Mouse (Mus musculus) megakaryocyte-erythroid progenitor cell, adult 5-6 weeks (primary cell): Measurements from ENCODE around the gene Sv2c. TPM values are rescaled to one million over a fixed set of nuclear protein-coding genes. Genes with fewer than 3 reads are reported as not detected.
"Not testable (repeated sequence)": the region's sequence is repeated elsewhere in the genome, so short reads cannot be mapped to it uniquely, and the experiment has no call there.

Experiments used
- ATAC-seq: replicated peaks from 2 replicates; pipeline ENCODE4 v1.8.0; 2016; ENCODE audit warnings: mild to moderate bottlenecking, inconsistent platforms; ENCODE audit not compliant: severe bottlenecking, poor library complexity, low FRiP score, low TSS enrichment
- total RNA-seq, 2 experiments: library from RNA; stranded (forward) in 1 of 2; stranded (reverse) in 1 of 2; fragments of 200-1000, 215-1000 nt in 1 of 2; fragments of >200 nt in 1 of 2; fragmentation: Nextera tagmentation in 1 of 2; gene quantifications; 2 replicates each; pipeline ENCODE4 v1.2.3; 2014 to 2017

The Sv2c gene
- total RNA-seq, 2 experiments from 2014 or later, result not detected

GRCm38 (mm10) chr13:95986375-95986774, 146.0 kb downstream of the Sv2c start:
- ATAC-seq, result no peak

DNA sequence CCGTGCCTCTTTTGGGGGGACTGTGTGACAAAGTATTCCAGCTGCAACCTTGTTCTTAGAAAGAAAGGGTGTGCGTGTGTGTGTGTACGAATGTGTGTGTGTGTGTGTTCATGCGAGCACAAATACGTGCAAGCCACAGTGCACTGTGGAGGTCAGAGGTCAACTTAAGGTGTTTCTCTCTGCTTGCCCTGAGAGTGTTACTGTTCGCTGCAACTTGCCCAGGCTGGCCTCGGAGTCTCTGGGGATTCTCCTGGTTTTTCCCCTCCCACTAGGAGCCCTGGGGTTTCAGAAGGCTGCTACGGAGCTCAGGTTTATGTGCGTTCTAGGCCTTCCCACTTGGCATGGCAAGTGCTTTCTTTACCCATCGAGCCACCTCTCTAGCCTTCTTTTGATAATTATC, 157.2 kb downstream of the Sv2c start:
- ATAC-seq, result no peak

DNA sequence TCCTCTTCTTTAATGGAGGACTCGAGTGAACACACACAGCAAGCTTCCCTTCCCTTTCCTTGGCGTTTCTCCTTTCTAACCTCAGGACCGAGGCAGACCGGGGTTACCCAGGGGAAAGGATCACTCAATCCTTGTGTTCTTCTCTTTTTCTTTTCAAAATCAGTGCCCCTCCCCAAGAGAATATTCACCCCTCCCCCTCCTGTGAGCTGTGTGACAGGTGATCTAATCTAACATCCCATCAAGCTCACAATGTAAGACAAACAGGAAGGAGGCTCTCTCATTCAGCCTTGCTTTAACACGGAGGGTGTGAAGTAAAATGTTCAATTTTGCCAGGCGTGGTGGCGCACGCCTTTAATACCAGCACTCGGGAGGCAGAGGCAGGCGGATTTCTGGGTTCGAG, 158.3 kb downstream of the Sv2c start:
- no peak for ATAC-seq

GRCm38 (mm10) chr13:95973368-95973958, 158.9 kb downstream of the Sv2c start:
- peak; percentile 96 for ATAC-seq

DNA sequence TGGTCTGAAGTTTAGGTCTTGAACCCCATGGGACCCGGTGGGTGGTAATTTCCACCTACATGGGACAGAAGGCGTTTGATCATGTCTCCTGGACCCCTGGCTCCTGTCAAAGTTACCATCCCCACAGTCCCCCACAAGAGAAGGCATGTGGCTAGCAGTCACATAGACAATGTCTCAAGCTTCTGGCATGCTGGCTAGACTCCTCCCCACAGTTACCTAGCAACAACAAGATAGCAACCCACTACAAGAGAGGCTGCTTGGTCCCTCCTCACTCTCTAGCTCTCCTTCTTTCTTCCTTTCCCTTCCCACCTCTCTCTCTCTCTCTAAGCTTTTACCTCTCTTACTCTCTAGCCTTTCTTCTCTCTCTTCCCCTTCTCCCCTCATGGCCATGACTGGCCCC, 164.3 kb downstream of the Sv2c start:
- ATAC-seq, result not testable (repeated sequence)

DNA sequence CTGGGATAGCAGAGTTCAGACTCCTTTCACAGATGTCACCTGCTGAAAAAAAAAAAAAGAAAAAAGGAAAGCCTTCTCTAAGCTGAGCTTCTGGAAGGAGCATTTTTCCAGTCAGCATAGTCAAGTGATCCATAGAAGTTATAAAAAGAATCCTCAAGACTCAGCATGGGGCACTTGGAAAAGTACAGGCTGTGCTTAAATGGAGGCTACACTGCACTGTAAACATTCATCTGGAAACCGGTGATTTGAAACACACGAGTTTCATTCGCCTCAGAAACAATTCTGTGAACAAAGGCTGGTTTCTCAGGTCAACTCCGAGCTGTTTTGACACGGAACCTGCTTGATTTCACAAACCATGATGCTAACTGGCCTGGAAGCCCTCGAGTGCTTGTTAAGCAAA, 165.6 kb downstream of the Sv2c start:
- ATAC-seq, result no peak

DNA sequence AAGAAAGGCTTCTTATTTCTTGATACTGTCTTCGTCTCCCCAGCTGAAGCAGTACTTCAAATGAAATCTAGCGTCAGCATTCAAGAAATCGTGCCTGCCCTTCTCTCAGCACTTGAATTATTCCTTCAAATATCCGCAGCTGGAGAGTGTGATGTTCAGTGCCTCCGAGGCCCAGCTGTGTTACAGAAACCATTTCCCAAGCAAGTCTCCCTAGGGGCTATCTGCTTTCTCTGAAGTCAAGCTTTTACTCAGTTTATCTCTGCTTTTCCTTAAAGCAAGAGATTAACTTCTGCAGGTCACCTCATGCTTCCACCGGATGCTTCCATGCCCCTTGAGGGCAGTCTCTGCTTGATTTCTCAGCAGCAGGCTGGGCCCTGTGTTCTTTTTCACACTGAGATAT, 166.8 kb downstream of the Sv2c start:
- ATAC-seq, result peak; percentile 3; the same call in 1 of the 2 replicates

DNA sequence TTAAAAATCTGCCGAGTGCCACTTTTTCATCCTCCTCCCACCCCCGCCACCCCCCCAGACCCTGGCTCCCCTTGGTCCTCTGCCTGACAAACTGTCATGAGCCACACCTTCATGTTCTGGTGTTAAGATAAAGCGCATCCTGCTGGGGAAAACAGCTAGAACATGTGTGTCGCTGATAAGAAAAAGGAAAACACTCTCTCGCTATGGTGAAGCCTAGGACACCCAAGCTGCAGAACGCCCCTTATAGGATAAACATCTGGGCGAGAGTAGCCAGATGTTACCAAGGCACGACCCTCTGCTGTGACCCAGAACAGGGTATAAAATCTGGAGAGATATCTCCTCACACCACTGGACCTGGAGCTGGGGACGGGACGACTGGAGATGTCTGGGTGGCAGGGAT, 167.2 kb downstream of the Sv2c start:
- peak; percentile 69 for ATAC-seq

GRCm38 (mm10) chr13:95964226-95964625, 168.2 kb downstream of the Sv2c start:
- ATAC-seq, result no peak

DNA sequence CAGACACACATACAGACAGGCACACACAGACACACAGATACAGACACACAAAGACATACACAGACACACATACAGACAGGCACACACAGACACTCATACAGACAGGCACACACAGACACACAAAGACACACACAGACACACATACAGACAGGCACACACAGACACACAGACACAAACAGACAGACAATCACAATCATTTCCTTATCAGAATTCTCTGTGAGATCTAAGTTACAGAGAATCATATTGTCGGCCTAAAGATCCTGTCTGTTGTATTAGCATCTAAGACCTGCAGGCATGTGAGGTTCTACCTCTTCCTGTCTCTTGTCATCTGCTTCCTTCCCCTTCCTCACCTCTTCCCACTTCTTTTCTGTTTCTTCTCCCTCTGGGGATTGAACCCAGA, 168.7 kb downstream of the Sv2c start:
- ATAC-seq, result no peak

DNA sequence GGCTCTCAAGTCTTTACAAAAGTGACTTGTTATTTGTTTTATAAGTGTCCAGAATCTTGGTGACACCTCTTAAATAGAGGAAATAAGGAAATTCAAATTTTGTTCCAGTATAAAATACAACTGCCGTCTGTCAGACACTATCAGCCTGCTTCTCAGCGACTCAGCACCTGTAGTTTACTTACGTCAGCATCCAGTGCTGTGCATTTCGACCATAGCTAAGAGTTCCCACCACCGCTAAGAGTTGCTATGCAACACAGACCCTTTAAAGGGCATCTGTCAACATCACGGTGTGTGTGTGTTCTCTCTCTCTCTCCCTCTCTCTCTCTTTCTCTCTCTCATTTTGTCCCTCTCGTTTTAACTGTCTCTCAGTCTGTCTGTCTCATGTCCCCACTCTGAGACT, 170.5 kb downstream of the Sv2c start:
- ATAC-seq, result no peak

DNA sequence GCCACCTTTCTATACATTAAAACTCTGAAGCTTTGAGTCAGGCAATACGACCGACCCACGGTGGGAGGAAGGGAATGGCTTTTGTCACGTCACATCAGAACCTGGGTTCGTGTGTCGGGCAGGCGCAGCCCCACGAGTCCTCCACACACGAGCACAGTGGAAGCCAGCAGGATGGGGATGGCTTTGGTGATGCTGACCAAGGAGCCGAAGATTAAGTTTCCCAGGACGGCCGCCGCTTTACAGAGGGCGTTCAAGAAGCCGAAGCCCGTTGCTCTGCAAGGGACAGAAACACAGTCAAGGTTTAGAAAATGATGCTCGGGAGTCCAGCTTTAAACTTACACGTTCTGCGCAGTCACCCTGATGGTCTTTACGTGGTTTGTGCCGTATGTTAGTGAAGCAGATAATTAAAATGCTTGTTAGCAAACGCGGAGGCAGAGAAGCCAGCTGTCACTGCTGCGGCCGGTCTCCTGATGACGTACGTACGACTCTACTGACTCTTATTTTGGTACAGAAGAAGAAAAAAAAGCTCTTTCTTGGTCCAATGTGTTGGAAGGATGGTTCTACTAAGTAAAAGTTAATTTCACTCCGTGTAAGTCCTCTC, 171.1 kb downstream of the Sv2c start:
- ATAC-seq, result 0 out of 2 replicates have a peak, but pooled peaks have one; percentile 8

DNA sequence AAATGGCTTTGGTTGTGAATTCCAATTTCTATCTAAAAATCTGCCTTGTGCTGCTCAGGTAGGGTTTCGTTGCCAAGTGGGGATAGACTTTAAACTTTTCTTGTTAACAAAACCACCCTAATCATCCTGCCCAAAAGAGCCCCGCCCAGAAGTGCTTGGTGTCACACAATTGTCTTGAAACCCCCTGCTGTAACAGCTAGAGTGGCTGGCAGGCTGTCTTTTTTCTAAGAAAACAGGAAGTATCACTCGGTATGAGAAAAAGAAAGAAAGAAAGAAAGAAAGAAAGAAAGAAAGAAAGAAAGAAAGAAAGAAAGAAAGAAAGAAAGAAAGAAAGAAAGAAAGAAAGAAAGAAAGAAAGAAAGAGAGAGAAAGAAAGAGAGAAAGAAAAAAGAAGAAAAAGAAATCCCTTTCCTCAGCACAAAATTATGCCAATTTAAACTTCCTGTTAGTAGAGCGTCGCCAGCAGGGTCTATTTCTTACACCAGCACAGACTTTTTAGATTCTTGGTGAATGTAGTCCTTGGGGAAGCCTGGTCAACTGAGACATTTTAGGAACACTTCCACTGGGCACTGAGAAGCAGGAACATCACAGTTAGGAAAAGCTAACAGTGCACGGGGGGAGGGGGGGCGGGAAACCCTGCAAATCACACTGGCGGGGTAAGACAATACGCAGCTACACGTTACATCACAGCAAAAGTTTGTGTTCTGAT, 171.7 kb downstream of the Sv2c start:
- no peak for ATAC-seq

GRCm38 (mm10) chr13:95959651-95960476, 172.5 kb downstream of the Sv2c start:
- ATAC-seq, result no peak

- no peak; the same call in 1 of the 2 replicates for ATAC-seq
Measured at GRCm38 (mm10) chr13:95957134-95957533, 175.2 kb downstream of the Sv2c start.

GRCm38 (mm10) chr13:95956327-95956781, 176.0 kb downstream of the Sv2c start:
- peak; percentile 47 for ATAC-seq

- no peak for ATAC-seq
Measured at GRCm38 (mm10) chr13:95955204-95955603, 177.2 kb downstream of the Sv2c start.

DNA sequence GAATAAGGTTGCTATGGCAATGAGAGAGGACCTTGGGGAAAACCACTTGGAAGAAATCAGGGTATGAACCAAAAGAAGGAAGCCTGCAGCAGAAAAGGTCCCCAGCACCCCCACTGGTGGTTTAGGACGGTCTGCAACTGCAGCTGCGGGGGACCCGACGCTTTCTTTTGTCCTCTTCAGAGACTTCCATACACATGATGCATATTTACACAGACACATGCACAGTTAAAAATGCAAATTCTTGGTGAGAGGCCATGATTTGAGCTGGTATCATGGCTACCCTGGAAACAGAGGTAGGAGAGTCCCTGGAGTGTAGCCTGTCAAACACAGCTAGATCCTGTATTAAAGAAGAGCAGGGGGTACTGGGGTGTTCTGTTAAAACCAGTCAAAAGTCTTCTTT, 178.7 kb downstream of the Sv2c start:
- no peak for ATAC-seq

- no peak for ATAC-seq
Measured at GRCm38 (mm10) chr13:95952263-95952662, 180.1 kb downstream of the Sv2c start.
